Mouse (Mus musculus): Measurements from ENCODE around the gene Rps9.
A peak's percentile ranks its signal among the peaks of the same experiment; 100 is the strongest.

Rps9 gene

GRCm38 (mm10) chr7:3703879-3704441 lies at the start of gene Rps9:
TSS of gene Rps9 (plus strand) at chr7:3703993.
- peak; percentile 86 to 93 for DNase-seq (ENCODE audit: low spot score in 2 of 2)

GRCm38 (mm10) chr7:3656966-3657365 lies 46.8 kb upstream of the Rps9 start:
- no peak for DNase-seq (ENCODE audit: low spot score in 2 of 2)

DNA sequence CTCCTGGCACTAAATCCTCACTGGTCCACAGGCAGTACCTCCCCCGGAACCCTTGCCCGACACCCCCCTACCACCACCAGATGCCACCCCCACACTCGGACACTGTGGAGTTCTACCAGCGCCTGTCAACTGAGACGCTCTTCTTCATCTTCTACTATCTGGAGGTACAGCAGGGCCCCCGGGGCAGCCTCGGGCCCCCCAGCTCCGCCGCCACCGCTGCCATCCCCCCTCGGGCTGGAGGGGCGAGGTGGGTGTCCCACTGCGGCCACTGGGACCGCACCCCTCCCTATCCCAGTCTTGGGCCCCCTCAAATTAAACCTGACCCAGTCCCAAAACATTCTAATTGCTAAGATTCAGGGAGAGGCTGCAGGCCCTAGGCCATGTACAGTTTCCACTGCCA lies 45.2 kb upstream of the Rps9 start:
- DNase-seq (ENCODE audit: low spot score in 2 of 2): no peak

GRCm38 (mm10) chr7:3664524-3665214 lies 39.1 kb upstream of the Rps9 start:
- DNase-seq (ENCODE audit: low spot score in 2 of 2): no peak

DNA sequence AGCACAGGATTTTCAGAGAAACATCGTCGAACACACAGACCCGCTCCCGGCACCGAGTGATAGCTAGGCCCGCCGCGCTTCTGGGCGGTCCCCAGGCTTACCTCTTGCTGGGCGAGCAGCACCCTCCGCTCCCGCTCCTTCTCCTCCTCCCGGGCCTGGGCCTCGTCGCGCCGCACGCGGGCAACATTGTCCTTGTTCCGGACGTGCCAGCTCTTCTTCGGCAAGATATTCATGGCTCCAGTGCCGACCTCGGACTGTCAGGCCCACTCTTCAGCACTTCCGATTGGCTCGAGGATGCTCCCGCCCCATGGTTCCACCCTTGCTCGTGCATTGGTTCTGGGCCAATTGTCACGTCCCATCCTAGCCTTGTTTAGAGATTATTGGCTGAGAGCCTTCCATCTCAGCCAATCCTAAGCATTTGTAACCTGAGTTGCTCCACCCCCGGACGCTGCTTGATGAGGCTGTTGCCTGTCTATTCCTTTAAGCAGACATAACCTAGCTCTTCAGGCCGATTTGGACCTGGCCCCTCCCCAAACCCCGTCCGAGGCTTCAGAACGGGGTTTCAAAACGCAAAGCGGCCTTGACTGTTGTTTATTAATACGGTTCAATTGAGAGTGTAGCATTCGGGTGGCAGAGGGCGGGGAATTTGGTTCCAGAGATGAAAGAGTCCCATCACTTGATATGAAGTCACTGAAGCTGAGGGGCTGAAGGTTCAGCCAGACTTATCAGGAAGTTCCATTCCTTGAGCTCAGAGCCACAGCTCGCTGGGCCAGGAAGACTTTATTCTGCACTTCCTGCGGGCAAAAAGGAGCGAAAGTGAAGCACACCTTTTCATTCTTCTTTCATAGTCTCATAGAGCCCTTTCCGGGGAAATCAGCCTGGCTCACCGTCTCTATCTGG lies 38.3 kb upstream of the Rps9 start, which contains the start of gene Leng1:
Gene Leng1, minus strand, starts transcription at position 626 of the 900 bp plus-strand sequence.
- peak; percentile 89 to 96 for DNase-seq (ENCODE audit: low spot score in 2 of 2)

DNA sequence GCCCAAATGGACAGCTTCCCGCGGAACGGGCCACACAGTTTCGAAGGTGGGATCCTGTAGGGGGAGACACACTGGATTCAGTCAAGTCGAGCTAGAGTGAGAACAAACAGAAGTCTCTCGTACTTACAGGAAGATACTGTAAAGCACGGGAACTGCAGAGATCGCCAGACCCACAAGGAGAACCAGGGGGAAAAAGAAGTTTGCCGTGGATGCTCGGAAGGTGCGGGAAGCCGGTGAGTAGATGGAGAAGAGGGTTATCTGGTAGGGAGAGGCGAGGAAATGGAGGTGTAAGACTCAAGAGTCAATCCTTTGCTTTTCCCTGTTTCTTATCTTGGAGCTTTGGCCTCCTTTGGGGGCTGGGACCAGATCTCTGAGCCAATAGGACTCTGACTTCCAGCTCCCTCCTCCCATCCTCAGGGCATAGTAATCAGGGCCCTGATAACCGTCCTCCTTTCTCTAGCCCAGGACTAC lies 36.8 kb upstream of the Rps9 start:
- DNase-seq (ENCODE audit: low spot score in 2 of 2): no peak

- peak; percentile 60 to 64 for DNase-seq (ENCODE audit: low spot score in 2 of 2)
These were observed 29.1 kb upstream of the Rps9 start for GRCm38 (mm10) chr7:3674507-3675227.

DNA sequence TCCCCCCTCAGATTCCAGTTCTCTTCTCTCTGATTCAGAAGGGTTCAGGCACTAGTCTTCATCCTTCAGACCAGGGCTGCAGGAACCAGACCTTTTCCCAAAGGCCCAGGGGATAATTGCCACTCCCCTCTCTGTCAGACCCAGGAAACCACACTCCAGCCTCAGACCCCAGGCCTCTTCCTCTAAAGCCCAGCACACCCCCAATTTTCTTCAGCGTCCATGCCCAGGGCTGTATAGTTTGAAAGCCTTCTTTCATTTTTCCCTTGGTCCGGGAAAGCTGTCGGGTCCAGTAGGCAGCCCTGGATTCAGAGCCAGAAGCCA lies 28.6 kb upstream of the Rps9 start:
- no peak for DNase-seq (ENCODE audit: low spot score in 2 of 2)

DNA sequence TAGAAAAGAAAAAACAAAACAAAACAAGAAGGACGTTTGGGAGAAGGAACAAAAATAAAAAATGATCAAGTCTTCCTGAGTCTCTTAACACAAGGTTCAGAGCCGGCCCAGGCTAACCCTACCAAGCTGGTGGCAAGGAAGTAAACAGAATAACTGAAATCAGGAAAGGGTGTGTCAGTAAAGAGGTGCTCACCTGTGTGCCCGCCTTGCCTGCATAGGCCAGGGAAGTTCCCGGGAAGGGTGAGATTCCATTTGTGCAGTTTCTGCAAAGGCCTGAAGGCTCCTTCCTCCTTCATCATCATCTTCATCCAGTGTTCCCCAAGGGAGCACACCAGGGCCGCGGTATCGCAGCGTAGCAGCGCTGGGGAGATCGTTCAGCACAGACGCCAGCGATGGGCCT lies 27.4 kb upstream of the Rps9 start:
- peak in 1 of 2 experiments; percentile 18 for DNase-seq (ENCODE audit: low spot score in 2 of 2)

- peak; percentile 55 to 62 for DNase-seq (ENCODE audit: low spot score in 2 of 2)
These were observed 26.5 kb upstream of the Rps9 start, which contains the start of gene Tmc4 for GRCm38 (mm10) chr7:3677342-3677741. TSS of gene Tmc4 (minus strand) at chr7:3677553.

GRCm38 (mm10) chr7:3683908-3684550 lies 19.8 kb upstream of the Rps9 start:
- no peak for DNase-seq (ENCODE audit: low spot score in 2 of 2)

GRCm38 (mm10) chr7:3684698-3685097 lies 19.1 kb upstream of the Rps9 start:
- no peak for DNase-seq (ENCODE audit: low spot score in 2 of 2)

- DNase-seq (ENCODE audit: low spot score in 2 of 2): no peak
These were observed 18.2 kb upstream of the Rps9 start for GRCm38 (mm10) chr7:3685400-3686187.

GRCm38 (mm10) chr7:3691919-3692318 lies 11.9 kb upstream of the Rps9 start:
- DNase-seq (ENCODE audit: low spot score in 2 of 2): no peak

DNA sequence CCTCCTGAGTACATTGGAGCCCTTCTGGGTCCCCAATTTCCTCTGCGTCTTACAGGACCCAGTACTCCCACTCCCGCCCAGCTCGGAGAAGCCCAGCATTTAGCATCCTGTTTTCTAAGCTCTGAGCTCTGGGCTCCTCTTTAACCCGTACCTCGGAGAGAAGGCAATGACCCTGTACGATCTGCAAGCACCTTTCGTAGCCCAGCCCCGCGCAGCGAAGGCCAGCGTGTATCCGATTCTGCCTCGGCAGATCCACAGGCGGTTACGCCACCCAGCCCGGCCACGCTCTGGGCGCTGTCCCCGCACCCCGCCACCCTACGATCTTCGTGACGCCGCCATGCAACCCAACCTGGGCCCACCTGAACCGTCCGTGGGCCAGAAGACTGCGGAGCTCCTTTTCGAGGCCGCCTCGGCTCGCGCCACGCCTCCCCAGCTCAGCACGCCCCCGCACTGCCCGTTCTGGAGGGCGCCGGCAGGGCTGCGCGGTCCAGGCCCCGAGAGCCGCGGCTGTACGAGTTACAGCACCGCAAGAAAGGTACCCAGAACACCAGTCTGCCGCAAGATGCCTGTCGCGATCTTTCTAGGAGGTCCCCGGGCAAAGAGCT lies 11.3 kb upstream of the Rps9 start, which contains the start of gene Tsen34:
Gene Tsen34, plus strand, starts transcription at position 482 of the 605 bp plus-strand sequence.
- no peak for DNase-seq (ENCODE audit: low spot score in 2 of 2)

- peak; percentile 94 to 97 for DNase-seq (ENCODE audit: low spot score in 2 of 2)
These were observed 10.6 kb upstream of the Rps9 start, which contains the start of gene Mboat7 for GRCm38 (mm10) chr7:3692987-3693808. TSS of gene Mboat7 (minus strand) at chr7:3693523.

- DNase-seq (ENCODE audit: low spot score in 2 of 2): no peak
These were observed 10.1 kb upstream of the Rps9 start for GRCm38 (mm10) chr7:3693809-3694075.

- peak; percentile 53 to 73 for DNase-seq (ENCODE audit: low spot score in 2 of 2)
These were observed 9.5 kb upstream of the Rps9 start for GRCm38 (mm10) chr7:3694076-3694948.

Measured in urinary bladder, adult 18-20 months (tissue).